Mouse (Mus musculus) gastrocnemius, adult 2 months (tissue): ENCODE data around the gene Hebp1. TPM values are rescaled to one million over a fixed set of nuclear protein-coding genes. Genes with fewer than 3 reads are reported as not detected.
A peak's percentile ranks its signal among the peaks of the same experiment; 100 is the strongest.

Source experiments
- DNase-seq: peaks from one replicate; pipeline ENCODE4 v3.0.0; 2022
- H3K27ac ChIP-seq: fragments of 200-600 bp; 2 replicates; pipeline ENCODE4 v1.8.1; 2022; ENCODE audit warnings: mild to moderate bottlenecking
- H3K4me3 ChIP-seq: fragments of 200-600 bp; 2 replicates; pipeline ENCODE4 v1.8.1; 2022; ENCODE audit warnings: mild to moderate bottlenecking, moderate library complexity
- CTCF ChIP-seq: fragments of 200-600 bp; IDR thresholded peaks from 2 replicates; pipeline ENCODE4 v1.8.1; 2022; ENCODE audit warnings: antibody characterized with exemption, mild to moderate bottlenecking, moderate library complexity
- intact Hi-C: fragments of 180-260 bp; cut with DNase I; formaldehyde crosslinking; loops from one replicate; pipeline ENCODE4 v1.15.1; 2025
- total RNA-seq, 2 experiments: library from RNA; stranded (reverse); gene quantifications; 2 replicates each; pipeline ENCODE4 v1.2.3; 2021

The Hebp1 gene
- total RNA-seq, 2 experiments from 2014 or later = 3.8 to 10.3 TPM

GRCm38 (mm10) chr6:135124755-135125380 lies 73.0 kb downstream of the Hebp1 start:
- intact Hi-C loops = no loop called here
- Histone ChIP-seq H3K4me3 (no peak overlapping the region), H3K27ac (no peak overlapping the region)
- TF ChIP-seq CTCF = no peak
- no peak for DNase-seq

GRCm38 (mm10) chr6:135118183-135118582 lies 79.6 kb downstream of the Hebp1 start, which contains the start of gene Gprc5d:
Gene Gprc5d (minus strand): TSS chr6:135118283.
- no peak within 1 kb of the TSS for H3K27ac ChIP-seq
- DNase-seq = no peak
- intact Hi-C loops = no loop called here
- H3K4me3 ChIP-seq = no peak within 1 kb of the TSS
- no peak for TF ChIP-seq CTCF

GRCm38 (mm10) chr6:135116479-135116878 lies 81.3 kb downstream of the Hebp1 start:
- DNase-seq = no peak
- TF ChIP-seq CTCF = no peak
- Histone ChIP-seq H3K4me3 (no peak overlapping the region), H3K27ac (no peak overlapping the region)
- intact Hi-C loops = no loop called here

GRCm38 (mm10) chr6:135113114-135113436 lies 84.7 kb downstream of the Hebp1 start:
- no peak for DNase-seq
- H3K4me3 ChIP-seq = no peak overlapping the region
- intact Hi-C loops = no loop called here
- H3K27ac ChIP-seq = no peak overlapping the region
- no peak for TF ChIP-seq CTCF

GRCm38 (mm10) chr6:135112411-135113113 lies 85.3 kb downstream of the Hebp1 start:
- intact Hi-C loops = no loop called here
- TF ChIP-seq CTCF = no peak
- Histone ChIP-seq H3K27ac (no peak overlapping the region), H3K4me3 (no peak overlapping the region)
- DNase-seq = no peak

- intact Hi-C loops = no loop called here
- H3K27ac ChIP-seq = no peak overlapping the region
- DNase-seq = no peak
- no peak for TF ChIP-seq CTCF
- H3K4me3 ChIP-seq = no peak overlapping the region
Measured at GRCm38 (mm10) chr6:135107014-135107413, 90.8 kb downstream of the Hebp1 start.

GRCm38 (mm10) chr6:135102736-135103303 lies 95.0 kb downstream of the Hebp1 start:
- no peak for DNase-seq
- H3K4me3 ChIP-seq = no peak overlapping the region
- TF ChIP-seq CTCF = no peak
- H3K27ac ChIP-seq = no peak overlapping the region; the same call in 1 of the 2 replicates
- intact Hi-C loops = no loop called here

GRCm38 (mm10) chr6:135100787-135101472 lies 96.9 kb downstream of the Hebp1 start:
- no peak overlapping the region for H3K4me3 ChIP-seq
- DNase-seq = no peak
- no peak for TF ChIP-seq CTCF

GRCm38 (mm10) chr6:135092798-135093470 lies 104.9 kb downstream of the Hebp1 start:
- Histone ChIP-seq H3K4me3 (no peak overlapping the region), H3K27ac (no peak overlapping the region)
- intact Hi-C loops = no loop called here
- no peak for TF ChIP-seq CTCF
- DNase-seq = no peak

More at GRCm38 (mm10) chr6:135100787-135101472, 96.9 kb downstream of the Hebp1 start:
- H3K27ac ChIP-seq = no peak overlapping the region
- intact Hi-C loops = no loop called here

- intact Hi-C loops = no loop called here
- no peak overlapping the region for H3K4me3 ChIP-seq
- H3K27ac ChIP-seq = no peak overlapping the region
- DNase-seq = no peak
- no peak for TF ChIP-seq CTCF
Measured at GRCm38 (mm10) chr6:135090661-135091060, 107.2 kb downstream of the Hebp1 start.

- no peak for DNase-seq
- Histone ChIP-seq H3K4me3 (no peak overlapping the region), H3K27ac (no peak overlapping the region)
- intact Hi-C loops = loop anchor here (5.0 to 10.0 kb wide), 2 partner anchors 145 to 313 kb away; no protein-coding TSS in a partner anchor
- TF ChIP-seq CTCF = no peak
Measured at GRCm38 (mm10) chr6:135089786-135090185, 108.0 kb downstream of the Hebp1 start.

GRCm38 (mm10) chr6:135087721-135088451 lies 109.9 kb downstream of the Hebp1 start:
- peak overlapping the region; percentile 48 for H3K4me3 ChIP-seq
- intact Hi-C loops = loop anchor here (1.0 to 10.0 kb wide), 3 partner anchors 56 to 314 kb away; no protein-coding TSS in a partner anchor
- TF ChIP-seq CTCF = peak; percentile 91

More at GRCm38 (mm10) chr6:135087721-135088451, 109.9 kb downstream of the Hebp1 start:
- no peak overlapping the region for H3K27ac ChIP-seq
- peak; percentile 76 for DNase-seq

Other genes with a start within 250 kb of the Hebp1 start
- 1 to 10 TPM; 1.0 to 5.0 TPM for gene Apold1, start 216.3 kb downstream of the Hebp1 start, total RNA-seq
- 10 to 100 TPM; 26.9 TPM for gene Ddx47, start 186.4 kb downstream of the Hebp1 start, total RNA-seq
- gene Gprc5a, start 132.4 kb downstream of the Hebp1 start, total RNA-seq = 1 to 10 TPM in 1 of 2 experiments, under 1 TPM in 1; 0.18 to 1.2 TPM
- not detected for gene Gprc5d, start 79.7 kb downstream of the Hebp1 start, total RNA-seq
- gene Fam234b, start within 50 bp of the Hebp1 start, total RNA-seq = 1 to 10 TPM; 2.7 to 3.8 TPM
- gene Gsg1, start 56.3 kb upstream of the Hebp1 start, total RNA-seq = not detected
- under 1 TPM in 1 of 2 experiments, not detected in 1; 0.17 TPM for gene Pbp2, start 112.4 kb upstream of the Hebp1 start, total RNA-seq
- 10 to 100 TPM; 20.3 to 60.2 TPM for gene Emp1, start 164.5 kb upstream of the Hebp1 start, total RNA-seq